Mouse (Mus musculus) lung, embryonic 16.5 days (tissue): ENCODE data around the gene Fgd3. TPM values are rescaled to one million over a fixed set of nuclear protein-coding genes. Genes with fewer than 3 reads are reported as not detected.

Source experiments
- polyA plus RNA-seq: library from polyadenylated mRNA; unstranded; fragments of >200 nt; fragmentation: Nextera tagmentation; extraction: Ambion mirVana; gene quantifications from 2 replicates; pipeline ENCODE4 v1.2.1, GENCODE M21; 2015

Gene Fgd3
- polyA plus RNA-seq, 1 experiment from 2014 or later = 0.33 TPM

Other genes starting within 250 kb of the Fgd3 start
- 0.85 and 0.98 TPM in 2 replicates for gene Wnk2, start 172.3 kb downstream of the Fgd3 start, polyA plus RNA-seq
- 46.8 and 47.5 TPM in 2 replicates for gene Ninj1, start 132.8 kb downstream of the Fgd3 start, polyA plus RNA-seq
- gene Card19, start 104.3 kb downstream of the Fgd3 start, polyA plus RNA-seq = 48.7 and 57.1 TPM in 2 replicates
- 1.6 and 2.2 TPM in 2 replicates for gene Susd3, start 71.6 kb downstream of the Fgd3 start, polyA plus RNA-seq
- 31.2 and 32.1 TPM in 2 replicates for gene Bicd2, start 21.3 kb upstream of the Fgd3 start, polyA plus RNA-seq
- 15.7 and 16.2 TPM in 2 replicates for gene Ippk, start 100.9 kb upstream of the Fgd3 start, polyA plus RNA-seq
- 1.2 and 1.9 TPM in 2 replicates for gene Tes3-ps, start 173.0 kb upstream of the Fgd3 start, polyA plus RNA-seq
- 1.9 and 2.3 TPM in 2 replicates for gene Ecm2, start 184.5 kb upstream of the Fgd3 start, polyA plus RNA-seq
- 49.3 and 51.7 TPM in 2 replicates for gene Aspn, start 224.1 kb upstream of the Fgd3 start, polyA plus RNA-seq